Mouse (Mus musculus) forebrain, postnatal 0 days (tissue): ENCODE measurements around the gene Morc2a. TPM values are rescaled to one million over a fixed set of nuclear protein-coding genes. Genes with fewer than 3 reads are reported as not detected.
"Not testable (repeated sequence)": the region's sequence is repeated elsewhere in the genome, so short reads cannot be mapped to it uniquely, and the experiment has no call there.

Experiments used
- ATAC-seq: fragments of 200-750 bp; cut with Nextera tagmentation; 2 replicates; pipeline ENCODE4 v1.8.0; 2017; ENCODE audit warnings: mild to moderate bottlenecking, moderate library complexity
- DNase-seq: peaks from one replicate; pipeline ENCODE4 v3.0.0-alpha.2; 2015
- H3K27ac ChIP-seq: fragments of 300-500 bp; sonication (generic); 2 replicates; pipeline ENCODE4 v1.5.1; 2014; ENCODE audit warnings: low read depth, mild to moderate bottlenecking, antibody characterized with exemption, low read length, moderate library complexity, mixed read lengths
- H3K27me3 ChIP-seq: fragments of 300-500 bp; sonication (generic); 2 replicates; pipeline ENCODE4 v1.6.1; 2014; ENCODE audit warnings: mild to moderate bottlenecking, low read length, mixed read lengths; ENCODE audit not compliant: insufficient read depth
- H3K36me3 ChIP-seq: fragments of 300-500 bp; sonication (generic); 2 replicates; pipeline ENCODE4 v1.6.1; 2014; ENCODE audit warnings: mild to moderate bottlenecking, moderate library complexity; ENCODE audit not compliant: insufficient read depth
- H3K4me1 ChIP-seq: fragments of 300-500 bp; sonication (generic); 2 replicates; pipeline ENCODE4 v1.6.1; 2014; ENCODE audit warnings: antibody characterized with exemption; ENCODE audit not compliant: insufficient read depth
- H3K4me2 ChIP-seq: fragments of 300-500 bp; sonication (generic); 2 replicates; pipeline ENCODE4 v1.6.1; 2014; ENCODE audit warnings: low read depth, mild to moderate bottlenecking, moderate library complexity
- H3K4me3 ChIP-seq: fragments of 300-500 bp; sonication (generic); 2 replicates; pipeline ENCODE4 v1.5.1; 2014; ENCODE audit warnings: low read depth, low read length, mixed read lengths
- H3K9ac ChIP-seq: fragments of 300-500 bp; sonication (generic); 2 replicates; pipeline ENCODE4 v1.6.1; 2014; ENCODE audit warnings: mild to moderate bottlenecking
- H3K9me3 ChIP-seq: fragments of 300-500 bp; sonication (generic); 2 replicates; pipeline ENCODE4 v1.6.1; 2016; ENCODE audit warnings: low read length
- CTCF ChIP-seq: sonication (generic); IDR thresholded peaks from 2 replicates; pipeline ENCODE4 v1.5.1; 2016; ENCODE audit warnings: antibody characterized with exemption, control low read depth, low read depth
- WGBS: fragments of 180-500 bp; shearing (Covaris S2); extraction: QIAGEN DNeasy Blood & Tissue Kit; methylation state at CpG from one replicate; pipeline ENCODE4 v1.1.7; 2014; 5-methylcytosine and 5-hydroxymethylcytosine counted together
- polyA plus RNA-seq: library from polyadenylated mRNA; unstranded; fragments of >200 nt; fragmentation: Nextera tagmentation; extraction: Ambion mirVana; gene quantifications from 2 replicates; pipeline ENCODE4 v1.2.1, GENCODE M21; 2015
- total RNA-seq: library from RNA; depleted of rRNA; stranded (reverse); fragments of >200 nt; gene quantifications from 2 replicates; pipeline ENCODE4 v1.2.3, GENCODE M21; 2014; rRNA removed

The Morc2a gene
- total RNA-seq (53.9 and 61.6 TPM in 2 replicates), polyA plus RNA-seq (12.6 and 21.1 TPM in 2 replicates)

GRCm38 (mm10) chr11:3648964-3649841 lies at the start of gene Morc2a:
Gene Morc2a, plus strand, starts transcription at chr11:3649191.
- peak within 1 kb of the TSS; percentile 85 for H3K4me2 ChIP-seq
- TF ChIP-seq CTCF = peak; percentile 63
- DNase-seq (peak; percentile 99), ATAC-seq (peak; percentile 96)
- 2% methylated on average over 76 of the region's 81 CpGs for WGBS
- no peaks in the 10 kb centered on the region for H3K27me3 ChIP-seq
- H3K9me3 ChIP-seq = peaks cover 9% of the 10 kb centered on the region; the same call in 1 of the 2 replicates
- H3K27ac ChIP-seq = peak within 1 kb of the TSS; percentile 98
- H3K36me3 ChIP-seq = peaks cover 25% of the 10 kb centered on the region
- H3K4me3 ChIP-seq = peak within 1 kb of the TSS; percentile 94
- H3K4me1 ChIP-seq = peaks cover 11% of the 10 kb centered on the region
- peak within 1 kb of the TSS; percentile 98 for H3K9ac ChIP-seq

- not testable (repeated sequence) for H3K36me3 ChIP-seq, DNase-seq, H3K27me3 ChIP-seq, H3K4me2 ChIP-seq, ATAC-seq, H3K4me1 ChIP-seq, H3K9me3 ChIP-seq, H3K4me3 ChIP-seq, H3K27ac ChIP-seq, H3K9ac ChIP-seq
- WGBS = 71% methylated on average over 1 of the region's 1 CpGs
- peak; percentile 1; the same call in 1 of the 2 replicates for TF ChIP-seq CTCF
Observed at GRCm38 (mm10) chr11:3601966-3602365, 47.0 kb upstream of the Morc2a start.

- not testable (repeated sequence) for H3K4me3 ChIP-seq, H3K9me3 ChIP-seq, H3K27ac ChIP-seq, ATAC-seq, H3K9ac ChIP-seq, H3K36me3 ChIP-seq, DNase-seq, H3K27me3 ChIP-seq, H3K4me2 ChIP-seq, H3K4me1 ChIP-seq
- peak; percentile 41 for TF ChIP-seq CTCF
- WGBS = 36% methylated on average over 2 of the region's 2 CpGs
Observed at GRCm38 (mm10) chr11:3602687-3603086, 46.3 kb upstream of the Morc2a start.

DNA sequence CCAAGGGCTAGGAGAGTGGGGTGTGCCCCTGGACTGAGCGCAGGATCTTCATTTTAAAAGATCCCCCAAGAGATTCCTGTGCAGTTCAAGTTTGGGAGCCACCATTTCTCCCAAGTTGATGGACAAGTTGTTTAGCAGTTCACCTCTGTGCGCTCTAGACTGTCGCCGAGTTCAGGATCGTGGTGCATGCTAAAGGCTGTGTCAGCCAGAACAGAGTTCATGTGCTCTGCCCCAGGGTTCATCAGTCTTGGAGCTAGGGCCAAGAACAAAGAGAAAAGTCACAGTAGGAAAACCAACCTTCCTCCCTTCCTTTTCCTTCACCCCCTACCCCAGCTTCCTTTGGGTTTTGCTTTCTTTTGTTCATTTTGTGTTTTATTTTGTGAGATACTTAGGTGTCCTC lies 42.5 kb upstream of the Morc2a start:
- H3K4me1 ChIP-seq = no peaks in the 10 kb centered on the region
- H3K9me3 ChIP-seq = no peaks in the 10 kb centered on the region
- H3K9ac ChIP-seq = no peak overlapping the region
- no peak for DNase-seq
- TF ChIP-seq CTCF = no peak
- no peaks in the 10 kb centered on the region for H3K27me3 ChIP-seq
- WGBS = 95% methylated on average over 5 of the region's 5 CpGs
- no peak overlapping the region for H3K27ac ChIP-seq
- H3K36me3 ChIP-seq = no peaks in the 10 kb centered on the region
- ATAC-seq = no peak
- H3K4me3 ChIP-seq = no peak overlapping the region
- H3K4me2 ChIP-seq = no peak overlapping the region

DNA sequence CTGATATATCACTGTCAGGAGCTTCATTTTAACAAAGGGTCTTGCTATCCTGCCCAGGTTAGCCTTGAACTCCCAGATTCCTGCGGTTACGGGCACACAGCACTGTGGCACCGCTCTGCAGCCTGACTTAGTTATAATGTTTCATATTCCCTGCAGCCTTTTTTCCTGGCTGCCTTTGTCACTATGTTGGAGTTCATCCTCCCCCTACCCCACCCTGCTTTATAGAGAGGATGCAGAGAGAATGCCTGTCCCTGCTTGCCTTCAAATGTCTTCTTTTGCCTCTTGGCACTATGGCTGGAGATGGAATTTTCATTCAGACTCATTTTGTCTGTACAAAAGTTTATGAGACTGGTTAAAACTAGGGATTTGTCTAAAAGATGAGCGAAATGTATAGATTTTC lies 33.4 kb upstream of the Morc2a start:
- no peaks in the 10 kb centered on the region for H3K27me3 ChIP-seq
- no peak for TF ChIP-seq CTCF
- no peak overlapping the region for H3K9ac ChIP-seq
- no peak overlapping the region for H3K4me3 ChIP-seq
- no peaks in the 10 kb centered on the region for H3K9me3 ChIP-seq
- no peaks in the 10 kb centered on the region for H3K4me1 ChIP-seq
- ATAC-seq (no peak), DNase-seq (no peak)
- no peak overlapping the region for H3K4me2 ChIP-seq
- WGBS = 85% methylated on average over 4 of the region's 4 CpGs
- no peaks in the 10 kb centered on the region for H3K36me3 ChIP-seq
- no peak overlapping the region for H3K27ac ChIP-seq

DNA sequence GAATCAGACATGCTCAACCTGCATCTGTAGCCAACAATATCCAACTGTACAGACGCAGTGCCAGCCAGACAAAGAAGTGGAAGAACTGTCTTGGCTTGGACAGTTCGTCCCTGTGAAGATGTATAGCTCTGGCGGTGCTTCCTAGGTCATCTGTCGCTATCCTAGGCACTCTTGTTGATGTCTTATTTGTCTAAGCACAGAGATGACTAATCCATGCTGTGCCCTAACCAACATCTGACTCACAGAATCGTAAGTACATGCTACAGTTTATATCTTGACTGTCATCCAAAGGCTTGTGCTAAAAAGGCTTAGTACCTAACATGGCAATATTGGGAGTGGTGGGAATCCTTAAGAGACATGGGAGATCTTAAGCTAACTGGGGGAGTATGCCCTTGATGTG lies 26.2 kb upstream of the Morc2a start:
- H3K9ac ChIP-seq = no peak overlapping the region
- H3K27me3 ChIP-seq = no peaks in the 10 kb centered on the region; the same call in 1 of the 2 replicates
- H3K9me3 ChIP-seq = no peaks in the 10 kb centered on the region
- ATAC-seq = no peak
- no peak for DNase-seq
- no peak overlapping the region for H3K4me2 ChIP-seq
- TF ChIP-seq CTCF = no peak
- no peaks in the 10 kb centered on the region for H3K36me3 ChIP-seq
- H3K4me3 ChIP-seq = no peak overlapping the region
- no peak overlapping the region for H3K27ac ChIP-seq
- no peaks in the 10 kb centered on the region for H3K4me1 ChIP-seq
- 82% methylated on average over 5 of the region's 5 CpGs for WGBS

GRCm38 (mm10) chr11:3624391-3625027 lies 24.5 kb upstream of the Morc2a start:
- TF ChIP-seq CTCF = no peak
- H3K4me1 ChIP-seq = no peaks in the 10 kb centered on the region
- no peaks in the 10 kb centered on the region for H3K36me3 ChIP-seq
- ATAC-seq = no peak
- no peaks in the 10 kb centered on the region; the same call in 1 of the 2 replicates for H3K27me3 ChIP-seq
- no peak overlapping the region for H3K9ac ChIP-seq
- H3K27ac ChIP-seq = no peak overlapping the region
- no peak for DNase-seq
- H3K4me2 ChIP-seq = no peak overlapping the region
- WGBS = 76% methylated on average over 4 of the region's 4 CpGs
- H3K4me3 ChIP-seq = no peak overlapping the region
- H3K9me3 ChIP-seq = no peaks in the 10 kb centered on the region
